Mouse (Mus musculus) MN1 (cell line): ENCODE measurements at regions not wholly inside any gene's neighbourhood (a gene's known extent, or its start where the extent isn't known, plus 50 kb on each side); places are given as distances from the start of the nearest gene placed in this dataset.
A peak's percentile ranks its signal among the peaks of the same experiment; 100 is the strongest.

Source experiments
- DNase-seq: peaks from one replicate; pipeline ENCODE4 v3.0.0-alpha.2; 2016; ENCODE audit warnings: low spot score

GRCm38 (mm10) chr1:78876156-78876555, 59.6 kb downstream of the Kcne4 start:
- no peak for DNase-seq

DNA sequence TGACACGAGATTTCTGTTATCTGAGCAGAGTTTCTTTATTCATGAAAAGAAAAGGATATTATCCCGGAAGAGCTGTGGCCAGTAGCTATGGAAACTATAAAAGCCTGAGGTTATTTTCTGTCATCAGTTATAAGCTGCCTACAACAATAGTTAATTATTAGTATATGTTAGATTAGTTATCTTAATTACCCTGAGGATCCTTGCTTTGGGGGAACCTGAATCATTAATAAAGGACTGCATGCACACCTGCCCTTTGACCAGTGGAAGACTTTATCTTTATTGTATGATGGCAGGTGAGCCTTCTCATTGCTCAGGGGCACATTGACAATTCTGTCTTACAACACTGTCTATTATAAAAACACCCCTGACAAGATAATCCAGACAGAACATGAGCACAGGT, 62.7 kb downstream of the Kcne4 start:
- no peak for DNase-seq

GRCm38 (mm10) chr1:78882455-78882854, 65.9 kb downstream of the Kcne4 start:
- DNase-seq: no peak

- no peak for DNase-seq
Observed at GRCm38 (mm10) chr1:78889241-78889640, 72.7 kb downstream of the Kcne4 start.

GRCm38 (mm10) chr1:78891344-78891743, 74.8 kb downstream of the Kcne4 start:
- no peak for DNase-seq

- DNase-seq: no peak
Observed at GRCm38 (mm10) chr1:78894301-78894700, 77.7 kb downstream of the Kcne4 start.

DNA sequence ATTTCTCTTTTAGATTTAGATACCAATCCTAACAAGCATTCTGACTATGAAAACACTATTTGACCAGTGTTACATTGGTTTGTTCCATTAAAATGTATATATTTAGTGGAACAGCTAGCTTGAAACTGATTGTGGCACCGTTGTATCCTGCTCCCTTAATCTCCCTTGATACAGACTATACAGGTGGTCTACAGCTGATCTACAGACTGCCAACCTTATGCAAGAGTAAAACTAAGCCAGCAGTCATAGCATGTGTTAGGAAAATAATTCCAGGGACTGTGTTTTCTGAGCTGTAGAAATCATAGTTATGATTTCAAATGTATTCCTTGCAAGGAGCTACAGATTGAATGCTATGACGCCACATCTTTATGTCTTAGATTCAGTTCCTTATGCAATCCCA, 78.6 kb downstream of the Kcne4 start:
- no peak for DNase-seq

DNA sequence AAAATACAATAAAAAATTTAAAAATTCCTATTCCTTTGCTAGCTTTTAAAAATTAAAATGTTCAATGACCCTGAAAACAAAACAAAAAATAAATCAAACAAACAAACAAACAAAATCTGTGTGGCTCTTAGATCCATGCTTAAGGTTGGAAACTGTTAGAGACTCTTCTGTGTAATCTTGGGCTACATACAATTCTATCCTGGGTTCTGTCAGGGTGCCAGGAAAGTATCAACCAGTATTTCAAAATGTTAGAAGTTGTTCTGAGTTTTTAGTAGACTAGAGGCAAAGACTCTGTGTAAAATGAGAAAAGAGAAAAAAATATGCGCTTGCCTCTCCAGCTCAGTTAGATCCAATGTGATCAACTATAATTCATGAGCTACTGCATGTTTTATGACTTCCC, 91.0 kb downstream of the Kcne4 start:
- DNase-seq: no peak

- DNase-seq: peak; percentile 41
Observed at GRCm38 (mm10) chr1:78907991-78908390, 91.4 kb downstream of the Kcne4 start.

GRCm38 (mm10) chr1:78913791-78914190, 97.2 kb downstream of the Kcne4 start:
- no peak for DNase-seq

GRCm38 (mm10) chr1:78919863-78920262, 103.3 kb downstream of the Kcne4 start:
- DNase-seq: no peak

- no peak for DNase-seq
Observed at GRCm38 (mm10) chr1:78929975-78930374, 113.4 kb downstream of the Kcne4 start.

DNA sequence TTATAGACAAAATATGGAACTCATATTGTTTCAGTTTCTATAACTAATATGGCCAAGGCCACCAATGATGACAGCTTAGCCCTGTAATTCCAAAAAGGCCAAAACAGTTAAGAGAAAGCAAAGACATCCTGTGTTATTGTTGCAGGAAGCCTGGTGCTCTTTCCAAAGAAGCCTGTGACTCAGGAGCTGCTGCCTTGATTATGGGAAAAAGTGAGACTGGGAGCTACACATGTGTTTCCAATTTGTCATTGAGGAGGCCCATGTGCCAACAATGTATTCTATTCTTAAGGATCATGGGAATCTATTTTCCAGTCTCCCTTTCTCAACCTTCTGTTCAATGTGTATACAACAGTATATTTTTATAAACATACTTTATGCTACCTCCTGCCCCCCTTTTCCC, 123.3 kb downstream of the Kcne4 start:
- DNase-seq: no peak

- DNase-seq: no peak
Observed at GRCm38 (mm10) chr1:78945588-78945987, 129.0 kb downstream of the Kcne4 start.

GRCm38 (mm10) chr1:78980051-78980450, 163.5 kb downstream of the Kcne4 start:
- DNase-seq: no peak
